Mouse (Mus musculus) MN1 (cell line): ENCODE measurements around the gene Ush1g.

Source experiments
- DNase-seq: peaks from one replicate; pipeline ENCODE4 v3.0.0-alpha.2; 2016; ENCODE audit warnings: low spot score

The Ush1g gene

DNA sequence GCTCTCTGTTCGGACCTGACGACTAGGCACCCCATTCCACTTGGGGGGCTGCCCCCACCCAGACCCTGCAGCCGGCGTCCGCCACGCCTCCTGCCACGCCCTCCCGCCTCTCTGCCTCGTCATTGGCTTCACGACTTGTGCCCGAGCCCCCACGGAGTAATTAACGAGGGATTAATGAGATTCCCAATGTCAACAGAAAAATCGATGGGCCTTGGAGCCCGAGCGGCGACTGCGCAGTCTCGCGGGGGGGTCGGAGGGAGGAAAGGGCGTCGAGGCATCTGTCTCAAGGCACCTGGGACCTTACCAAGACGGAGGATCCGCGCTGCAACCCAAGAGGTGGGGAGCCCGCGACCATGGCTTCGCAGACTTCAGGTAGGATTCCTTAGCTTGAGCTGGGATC is 12.7 kb upstream of the Ush1g start, which contains the start of gene Otop3:
TSS of gene Otop3 (plus strand) at position 201 of the 400 bp plus-strand sequence.
- DNase-seq: no peak

- DNase-seq: no peak
Measured at GRCm38 (mm10) chr11:115329339-115329738, 7.5 kb upstream of the Ush1g start.

DNA sequence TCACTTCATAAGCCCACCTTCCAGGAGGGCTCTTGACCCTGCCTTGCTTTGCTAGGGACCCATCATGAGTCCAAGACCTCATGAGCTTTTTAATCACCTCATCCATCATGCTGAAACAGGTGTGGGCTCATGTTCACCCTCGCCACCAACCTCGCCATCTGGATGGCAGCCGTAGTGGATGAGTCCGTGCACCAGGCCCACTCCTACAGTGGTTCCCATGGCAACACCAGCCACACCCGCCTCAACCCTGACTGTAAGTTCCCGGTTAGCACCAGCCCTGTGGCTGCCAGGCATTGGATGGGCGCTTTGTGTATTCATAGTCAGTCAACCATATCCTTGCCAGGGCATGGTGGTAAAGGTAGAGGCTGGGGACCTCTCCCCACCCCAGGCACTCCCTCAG is 4.9 kb upstream of the Ush1g start:
- peak; percentile 74 for DNase-seq

DNA sequence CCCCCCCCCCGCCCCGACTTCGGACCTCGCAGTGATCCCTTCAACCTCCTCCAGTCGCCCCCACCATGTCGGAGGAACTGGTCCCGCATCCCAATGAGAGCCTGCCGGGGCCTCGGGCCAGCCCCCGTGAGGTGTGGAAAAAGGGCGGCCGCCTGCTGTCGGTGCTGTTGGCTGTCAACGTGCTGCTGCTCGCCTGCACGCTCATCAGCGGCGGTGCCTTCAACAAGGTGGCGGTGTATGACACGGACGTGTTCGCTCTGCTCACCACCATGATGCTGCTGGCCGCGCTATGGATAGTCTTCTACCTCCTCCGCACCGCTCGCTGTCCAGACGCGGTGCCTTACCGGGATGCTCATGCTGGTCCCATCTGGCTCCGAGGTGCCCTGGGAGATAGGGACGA is 1.5 kb upstream of the Ush1g start:
- DNase-seq: no peak

GRCm38 (mm10) chr11:115319704-115320383 is 2.0 kb downstream of the Ush1g start:
- peak; percentile 21 for DNase-seq

- DNase-seq: no peak
Measured at GRCm38 (mm10) chr11:115318245-115319027, 3.4 kb downstream of the Ush1g start.

DNA sequence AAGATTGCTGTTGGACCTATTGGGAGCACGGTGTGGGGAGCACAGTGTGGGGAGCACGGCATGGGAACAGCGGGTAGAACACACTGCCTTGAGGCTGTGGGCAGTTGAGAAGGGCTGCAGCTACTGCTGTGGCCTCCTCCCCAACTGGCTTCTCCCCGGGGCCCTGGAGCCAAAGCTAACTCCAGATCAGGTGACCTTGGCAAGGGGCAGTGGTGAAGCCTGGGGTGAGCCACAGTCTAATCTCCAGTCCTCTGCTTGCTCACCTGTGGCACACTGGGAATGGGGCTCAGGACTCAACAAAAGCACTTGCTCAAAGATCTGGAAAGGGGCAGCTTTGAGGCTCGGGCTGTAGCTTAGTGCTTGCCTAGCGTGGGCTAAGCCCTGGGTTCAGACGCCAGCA is 4.6 kb downstream of the Ush1g start:
- no peak for DNase-seq

DNA sequence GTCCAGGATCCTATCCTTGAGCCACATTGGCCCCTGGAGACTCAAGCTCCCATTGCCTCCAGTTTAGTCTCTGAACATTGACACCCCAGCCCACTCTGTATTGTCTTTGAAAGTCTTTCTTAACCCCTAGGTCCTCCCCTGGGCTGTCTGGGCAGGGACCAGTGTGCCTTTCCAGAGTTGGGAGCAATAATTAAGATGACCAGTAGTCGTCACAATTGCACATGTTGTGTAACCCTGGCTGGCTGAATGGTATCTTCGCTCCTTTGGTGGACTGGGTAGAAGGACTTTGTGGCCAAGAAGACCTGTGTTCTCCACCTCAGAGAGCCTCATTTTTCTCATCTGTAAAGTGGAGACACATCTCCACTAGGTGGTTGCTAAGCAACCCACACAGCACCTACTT is 7.6 kb downstream of the Ush1g start:
- DNase-seq: peak; percentile 24

DNA sequence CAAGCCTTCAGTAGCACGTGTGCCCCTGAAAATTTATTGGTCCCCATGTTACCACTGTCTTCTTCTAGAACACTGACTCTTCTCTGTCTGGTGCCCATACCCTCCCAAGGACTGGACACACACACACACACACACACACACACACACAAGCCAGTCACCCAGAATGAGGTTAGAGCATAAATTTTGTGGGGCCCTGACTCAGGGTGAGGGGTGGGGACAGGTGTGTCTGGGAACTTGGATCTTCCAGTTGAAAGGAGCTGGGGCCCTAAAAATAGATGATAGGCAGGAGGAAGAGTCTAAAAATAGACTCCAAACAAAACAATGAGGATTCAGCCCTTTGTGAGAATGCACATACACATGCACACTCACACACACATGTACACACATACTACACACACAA is 13.1 kb downstream of the Ush1g start:
- no peak for DNase-seq

DNA sequence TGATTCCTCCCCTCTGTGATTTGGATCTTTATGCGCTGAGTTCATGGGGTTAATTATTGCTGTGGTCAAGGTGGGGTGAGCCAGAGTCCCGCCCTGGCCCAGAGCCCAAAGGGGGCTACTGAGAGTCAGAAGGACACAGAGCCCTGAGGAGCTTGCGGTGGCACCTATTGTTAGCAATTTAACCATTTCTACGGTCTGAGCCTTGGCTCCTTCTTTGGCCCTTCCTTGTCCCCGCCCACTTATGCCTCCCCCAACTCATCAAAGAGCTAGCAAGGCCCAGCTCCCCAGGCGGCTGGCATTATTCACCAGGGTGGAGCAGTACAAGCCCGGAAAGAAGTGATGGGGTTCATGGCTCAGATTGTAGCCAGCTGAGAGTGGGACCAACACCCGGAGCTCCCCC is 15.0 kb downstream of the Ush1g start, which contains the start of gene Otop2:
TSS of gene Otop2 (plus strand) at position 301 of the 400 bp plus-strand sequence.
- no peak for DNase-seq

- DNase-seq: no peak
Measured at GRCm38 (mm10) chr11:115303167-115303566, 18.7 kb downstream of the Ush1g start.

GRCm38 (mm10) chr11:115301351-115301750 is 20.5 kb downstream of the Ush1g start:
- no peak for DNase-seq

- DNase-seq: no peak
Measured at GRCm38 (mm10) chr11:115300745-115301144, 21.1 kb downstream of the Ush1g start.

DNA sequence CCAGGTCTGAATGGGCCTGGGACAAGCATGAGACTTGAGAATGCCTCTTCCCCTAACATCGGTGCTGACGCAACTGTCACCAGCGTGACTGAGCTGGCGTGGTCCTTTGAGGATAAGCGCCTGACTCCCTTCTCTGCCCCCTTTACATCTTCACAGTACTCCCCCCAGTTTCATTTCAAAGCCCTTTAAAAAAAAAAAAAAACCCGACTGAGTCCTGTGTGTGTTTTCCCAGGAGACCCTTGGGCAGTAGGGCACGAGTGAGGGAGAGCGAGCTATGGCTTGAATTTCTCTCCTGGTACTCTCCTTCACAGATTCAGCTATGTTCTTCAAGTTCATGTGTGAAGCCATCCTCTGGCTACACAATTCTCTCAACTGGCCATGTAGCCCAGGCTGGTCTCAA is 23.7 kb downstream of the Ush1g start:
- DNase-seq: no peak

- DNase-seq: peak; percentile 86
Measured at GRCm38 (mm10) chr11:115297214-115297826, 24.5 kb downstream of the Ush1g start, which contains the start of gene Fads6. Fads6 (minus strand) TSS chr11:115297663.

- peak; percentile 43 for DNase-seq
Measured at GRCm38 (mm10) chr11:115296471-115297210, 25.2 kb downstream of the Ush1g start.

GRCm38 (mm10) chr11:115295939-115296338 is 25.9 kb downstream of the Ush1g start:
- no peak for DNase-seq

DNA sequence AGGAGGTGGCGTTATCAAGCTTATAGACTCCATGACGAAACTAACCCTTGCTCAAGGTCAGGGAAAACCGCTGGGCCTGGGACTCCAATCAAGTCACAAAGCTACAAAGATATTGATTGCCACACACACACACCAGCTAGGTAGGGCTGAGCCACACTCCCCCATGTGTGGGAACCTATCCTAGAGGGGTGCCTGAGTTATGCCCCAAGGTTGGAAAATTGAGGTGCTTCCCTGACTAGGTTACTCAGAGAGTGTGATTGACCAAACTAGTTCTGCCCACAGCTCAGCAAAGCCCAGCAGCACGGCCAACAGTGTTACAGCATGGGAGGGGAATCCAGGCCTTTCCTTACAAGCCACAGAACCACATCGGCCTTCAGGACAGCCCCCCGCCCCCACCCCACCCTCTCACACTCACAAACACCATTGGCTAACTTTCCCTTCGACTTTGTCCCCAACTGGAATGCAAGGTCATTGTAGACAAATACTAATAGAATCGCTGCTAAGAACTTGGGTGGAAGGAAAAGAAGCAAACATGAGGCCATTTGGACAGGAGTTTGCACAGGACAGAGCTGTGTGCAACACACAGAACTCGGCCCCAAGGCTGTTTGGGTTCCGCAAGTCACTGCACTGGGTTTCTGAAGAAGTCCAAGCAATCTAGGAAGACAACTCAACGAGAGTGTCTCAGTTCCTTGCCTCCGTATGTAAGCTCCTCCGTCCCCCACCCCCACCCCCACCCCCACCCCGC is 29.0 kb downstream of the Ush1g start:
- no peak for DNase-seq

DNA sequence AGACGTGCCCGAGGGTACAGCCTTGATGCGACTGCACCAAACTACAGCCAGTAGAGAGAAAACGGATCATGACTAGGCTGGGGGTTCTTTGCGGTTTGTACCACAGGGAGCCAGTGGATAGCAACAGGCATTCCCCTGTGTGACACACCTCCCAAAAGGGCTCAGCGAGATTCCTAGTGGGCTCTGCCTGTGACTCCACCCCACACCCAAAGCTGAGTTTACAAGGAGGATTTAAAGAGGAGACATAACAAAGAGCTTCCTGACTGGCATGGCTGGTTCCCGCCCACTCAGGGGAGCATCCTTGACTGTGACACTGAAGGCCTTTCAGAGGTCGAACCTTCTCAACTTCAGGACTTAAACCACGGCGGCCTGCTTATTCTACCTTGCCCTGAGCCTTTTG is 30.3 kb downstream of the Ush1g start:
- no peak for DNase-seq

- DNase-seq: peak; percentile 87
Measured at GRCm38 (mm10) chr11:115290919-115291318, 30.9 kb downstream of the Ush1g start.

GRCm38 (mm10) chr11:115290314-115290713 is 31.5 kb downstream of the Ush1g start:
- DNase-seq: no peak
